Mouse (Mus musculus) left cerebral cortex, adult 2 months (tissue): ENCODE results near the gene Vpreb3. TPM values are rescaled to one million over a fixed set of nuclear protein-coding genes. Genes with fewer than 3 reads are reported as not detected.

Experiments
- DNase-seq, 2 experiments: peaks; one replicate each; pipeline ENCODE4 v3.0.0; 2021 to 2022; ENCODE audit warnings: low spot score in 2 of 2, mixed read lengths in 1 of 2; ENCODE audit errors: extremely low spot score in 1 of 2
- H3K27ac ChIP-seq: fragments of 200-600 bp; 2 replicates; pipeline ENCODE4 v1.8.1; 2022
- H3K4me3 ChIP-seq: fragments of 200-600 bp; 2 replicates; pipeline ENCODE4 v1.8.1; 2022
- CTCF ChIP-seq: fragments of 200-600 bp; IDR thresholded peaks from 2 replicates; pipeline ENCODE4 v1.8.1; 2022; ENCODE audit warnings: antibody characterized with exemption, mild to moderate bottlenecking, moderate library complexity
- intact Hi-C: fragments of 180-260 bp; cut with DNase I; formaldehyde crosslinking; loops from one replicate; pipeline ENCODE4 v1.15.1; 2025
- total RNA-seq, 2 experiments: library from RNA; stranded (reverse); gene quantifications; 2 replicates each; pipeline ENCODE4 v1.2.3; 2021

Vpreb3 gene
- total RNA-seq, 2 experiments from 2014 or later: not detected

GRCm38 (mm10) chr10:75913013-75913589 is 29.8 kb upstream of the Vpreb3 start:
- Histone ChIP-seq H3K4me3 (no peak overlapping the region), H3K27ac (no peak overlapping the region)
- no peak for TF ChIP-seq CTCF
- intact Hi-C loops: no loop called here
- no peak for DNase-seq

GRCm38 (mm10) chr10:75915557-75915956 is 27.3 kb upstream of the Vpreb3 start:
- no peak overlapping the region for H3K27ac ChIP-seq
- TF ChIP-seq CTCF: no peak
- DNase-seq: no peak
- intact Hi-C loops: no loop called here
- no peak overlapping the region for H3K4me3 ChIP-seq

- DNase-seq: no peak
- H3K4me3 ChIP-seq: no peak overlapping the region
- no peak for TF ChIP-seq CTCF
- no peak overlapping the region for H3K27ac ChIP-seq
- intact Hi-C loops: no loop called here
Measured at GRCm38 (mm10) chr10:75916840-75917239, 26.0 kb upstream of the Vpreb3 start.

GRCm38 (mm10) chr10:75919026-75919425 is 23.8 kb upstream of the Vpreb3 start:
- no peak overlapping the region for H3K27ac ChIP-seq
- no peak for TF ChIP-seq CTCF
- intact Hi-C loops: no loop called here
- no peak for DNase-seq
- no peak overlapping the region for H3K4me3 ChIP-seq

- DNase-seq: peak; percentile 95
- intact Hi-C loops: loop anchor here (1.0 to 2.0 kb wide), 2 partner anchors 24 to 30 kb away; no protein-coding TSS in a partner anchor
- peak within 1 kb of the TSS; percentile 99 for H3K4me3 ChIP-seq
- TF ChIP-seq CTCF: no peak
- peak within 1 kb of the TSS; percentile 100 for H3K27ac ChIP-seq
Measured at GRCm38 (mm10) chr10:75921026-75921725, 21.7 kb upstream of the Vpreb3 start, which contains the start of gene Smarcb1. Gene Smarcb1 (minus strand): TSS chr10:75921617.

GRCm38 (mm10) chr10:75921726-75922560 is 20.9 kb upstream of the Vpreb3 start:
- Histone ChIP-seq H3K27ac (peak overlapping the region; percentile 100), H3K4me3 (peak overlapping the region; percentile 99)
- DNase-seq: peak in 1 of 2 experiments; percentile 52
- intact Hi-C loops: loop anchor here (1.0 to 2.0 kb wide), 2 partner anchors 25 to 29 kb away; no protein-coding TSS in a partner anchor
- TF ChIP-seq CTCF: no peak

GRCm38 (mm10) chr10:75924324-75924723 is 18.5 kb upstream of the Vpreb3 start:
- no peak overlapping the region for H3K4me3 ChIP-seq
- DNase-seq: no peak
- peak; percentile 35 for TF ChIP-seq CTCF
- H3K27ac ChIP-seq: no peak overlapping the region
- intact Hi-C loops: no loop called here

GRCm38 (mm10) chr10:75926396-75926795 is 16.5 kb upstream of the Vpreb3 start:
- Histone ChIP-seq H3K27ac (no peak overlapping the region), H3K4me3 (no peak overlapping the region)
- no peak for DNase-seq
- no peak for TF ChIP-seq CTCF
- intact Hi-C loops: no loop called here

- H3K4me3 ChIP-seq: no peak overlapping the region
- no peak for TF ChIP-seq CTCF
- intact Hi-C loops: no loop called here
- no peak for DNase-seq
- H3K27ac ChIP-seq: no peak overlapping the region
Measured at GRCm38 (mm10) chr10:75930304-75930703, 12.6 kb upstream of the Vpreb3 start.

- intact Hi-C loops: no loop called here
- no peak for DNase-seq
- Histone ChIP-seq H3K4me3 (no peak overlapping the region), H3K27ac (no peak overlapping the region)
- TF ChIP-seq CTCF: no peak
Measured at GRCm38 (mm10) chr10:75931311-75931710, 11.5 kb upstream of the Vpreb3 start.

GRCm38 (mm10) chr10:75932081-75932678 is 10.7 kb upstream of the Vpreb3 start:
- DNase-seq: no peak
- TF ChIP-seq CTCF: no peak
- intact Hi-C loops: no loop called here
- Histone ChIP-seq H3K4me3 (peak overlapping the region; percentile 59), H3K27ac (no peak overlapping the region)
